Mouse (Mus musculus): ENCODE data around the gene Map4k3. TPM values are rescaled to one million over a fixed set of nuclear protein-coding genes. Genes with fewer than 3 reads are reported as not detected.
"Not testable (repeated sequence)": the region's sequence is repeated elsewhere in the genome, so short reads cannot be mapped to it uniquely, and the experiment has no call there.

Gene Map4k3
- total RNA-seq, 2 experiments from 2014 or later, result 23.6 to 25.2 TPM

DNA sequence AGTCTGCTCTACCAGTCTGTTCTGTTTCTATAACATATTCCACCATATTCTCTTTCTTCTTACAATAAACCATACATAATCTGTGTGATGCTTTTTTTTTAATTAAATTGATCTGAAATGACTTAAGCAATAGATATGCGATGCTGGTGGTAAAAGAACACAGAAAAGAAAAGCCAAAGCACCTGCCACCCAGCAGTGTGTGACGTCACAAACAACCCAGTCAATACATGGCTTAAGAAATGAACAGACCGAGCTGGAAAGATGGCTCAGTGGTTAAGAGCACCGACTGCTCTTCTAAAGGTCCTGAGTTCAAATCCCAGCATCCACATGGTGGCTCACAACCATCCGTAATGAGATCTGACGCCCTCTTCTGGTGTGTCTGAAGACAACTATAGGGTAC is 2.0 kb upstream of the Map4k3 start:
- DNase-seq; intact Hi-C loops (cut with DNase I): not testable (repeated sequence)

DNA sequence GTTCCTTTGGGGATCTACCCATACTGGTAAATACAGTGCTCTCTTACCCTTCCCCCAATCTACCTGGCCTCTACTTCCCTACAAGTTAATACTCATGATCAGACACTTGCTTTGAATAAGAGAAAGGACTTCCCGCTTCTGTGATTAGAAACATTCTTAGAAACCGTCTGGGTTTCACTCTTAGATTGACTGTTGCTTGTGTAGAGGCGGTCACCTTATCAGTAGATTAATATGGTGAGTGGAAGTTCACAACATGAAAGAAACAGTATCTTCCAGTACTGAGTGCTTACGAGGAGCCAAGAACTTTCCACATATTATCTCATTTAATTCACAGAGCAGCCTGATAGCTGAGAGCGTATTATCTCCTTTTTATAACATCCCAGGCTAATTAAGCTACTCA is 1.5 kb upstream of the Map4k3 start:
- intact Hi-C loops (cut with DNase I), result loop anchor here (2.0 to 10.0 kb wide), 6 partner anchors 23 to 245 kb away; partner anchors contain the start of gene Sos1
- no peak for DNase-seq

DNA sequence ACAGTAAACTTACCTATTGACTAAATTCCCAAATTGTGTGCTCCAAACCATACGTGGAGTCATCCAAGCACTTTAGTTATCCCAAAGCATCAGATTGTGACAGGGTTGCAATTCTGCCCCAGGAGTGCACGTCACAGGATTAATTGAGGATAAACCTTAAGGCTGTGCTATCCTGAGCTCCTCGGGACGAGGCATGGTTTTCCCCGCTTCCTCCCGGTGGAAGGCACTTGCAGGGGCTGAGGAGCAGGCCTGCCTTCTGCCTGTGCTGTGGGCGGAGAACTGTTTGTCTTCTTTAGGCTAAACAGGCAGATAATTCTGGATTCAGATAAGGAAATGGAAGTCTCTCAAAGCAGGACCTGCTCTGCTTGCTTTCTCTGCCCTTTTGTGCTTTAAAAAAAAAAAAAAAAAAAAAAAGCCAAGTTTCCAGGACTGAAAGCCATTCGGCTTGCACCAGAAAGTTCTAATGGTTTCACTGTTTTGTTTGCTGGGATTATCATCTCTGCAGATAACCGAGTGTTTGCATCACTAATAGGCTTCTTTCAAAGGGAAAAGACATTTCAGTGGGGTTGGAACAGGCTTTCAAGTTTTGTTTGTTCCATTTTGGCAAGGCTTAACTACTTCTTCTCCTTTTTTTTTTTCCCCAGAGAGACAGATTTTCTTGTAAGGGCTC is 930 bp upstream of the Map4k3 start:
- no peak for DNase-seq
- intact Hi-C loops (cut with DNase I), result loop anchor here (2.0 to 10.0 kb wide), 6 partner anchors 24 to 244 kb away; partner anchors contain the start of gene Sos1

DNA sequence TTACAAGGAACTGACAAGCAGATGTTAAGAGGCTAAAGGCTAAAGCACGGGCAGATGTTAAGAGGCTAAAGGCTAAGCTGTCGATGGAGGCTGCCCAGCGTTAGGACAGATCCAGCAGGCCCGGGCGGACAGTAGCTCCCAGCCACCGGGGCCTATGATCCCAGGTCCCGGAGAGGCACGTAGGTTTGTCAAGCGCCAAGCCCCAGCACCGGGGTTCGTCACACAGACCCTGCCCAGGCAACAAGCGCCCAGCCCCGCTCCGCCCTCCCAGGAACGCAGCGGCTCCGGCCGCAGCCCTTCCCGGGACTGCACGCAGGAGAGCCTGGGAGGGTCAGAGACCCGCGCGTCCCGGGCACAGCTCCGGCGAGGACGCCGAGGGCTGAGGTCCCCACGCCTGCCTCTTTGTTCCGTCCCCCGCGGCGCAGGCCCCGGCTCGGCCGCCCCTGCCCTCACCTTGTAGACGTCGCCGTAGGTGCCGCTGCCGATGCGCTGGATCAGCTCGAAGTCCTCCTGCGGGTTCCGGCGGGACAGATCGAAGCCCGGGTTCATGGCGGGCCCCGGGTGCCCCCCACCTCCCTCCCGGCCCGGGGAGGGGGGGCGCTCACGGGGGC is 839 bp downstream of the Map4k3 start:
- peak; percentile 64 to 74 for DNase-seq
- intact Hi-C loops (cut with DNase I), result loop anchor here (2.0 to 10.0 kb wide), 7 partner anchors 35 to 243 kb away; partner anchors contain the start of gene Sos1

DNA sequence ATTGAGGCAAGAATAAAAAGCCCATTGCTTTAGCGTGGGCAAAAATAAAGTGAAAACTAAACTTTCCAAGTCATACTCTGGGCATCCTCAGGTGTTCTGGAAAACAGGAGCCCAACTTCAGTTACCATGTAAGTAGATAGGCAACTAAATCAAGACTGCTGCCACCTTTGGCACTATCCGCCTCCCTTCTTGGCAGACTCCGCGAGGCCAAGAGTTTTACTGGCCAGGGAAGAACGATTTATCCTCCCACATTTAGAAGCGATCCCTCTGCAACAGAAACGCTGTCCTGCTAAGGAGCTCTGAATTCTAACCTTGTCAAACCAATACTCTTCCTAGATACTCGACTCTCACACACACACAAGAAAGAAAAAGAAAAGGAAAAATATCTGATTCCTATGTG is 1.5 kb downstream of the Map4k3 start:
- DNase-seq, result peak in 1 of 2 experiments; percentile 38
- intact Hi-C loops (cut with DNase I), result loop anchor here (2.0 to 10.0 kb wide), 7 partner anchors 34 to 242 kb away; partner anchors contain the start of gene Sos1

DNA sequence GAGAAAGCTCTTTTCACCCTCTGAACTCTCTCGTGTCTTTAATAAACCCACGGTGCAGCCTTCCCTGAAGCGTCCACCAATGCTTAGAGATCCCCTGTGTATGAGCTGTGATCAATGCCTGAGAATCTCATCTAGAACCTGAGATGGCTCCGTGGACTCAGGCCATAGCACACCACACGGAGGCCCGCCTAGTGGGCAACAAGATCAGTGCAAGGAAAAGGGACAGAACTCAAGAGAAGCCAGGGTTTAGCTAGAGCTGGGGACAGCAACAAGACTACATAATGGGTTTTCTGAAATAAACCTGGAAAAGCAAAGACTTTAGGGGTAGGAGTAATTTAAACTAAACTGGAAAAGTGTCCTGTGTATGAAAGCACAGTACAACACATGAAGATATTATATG is 5.2 kb downstream of the Map4k3 start:
- DNase-seq, result no peak
- intact Hi-C loops (cut with DNase I), result loop anchor here (10.0 kb wide), 1 partner anchor 238 kb away; the partner anchor contains the start of gene Sos1

DNA sequence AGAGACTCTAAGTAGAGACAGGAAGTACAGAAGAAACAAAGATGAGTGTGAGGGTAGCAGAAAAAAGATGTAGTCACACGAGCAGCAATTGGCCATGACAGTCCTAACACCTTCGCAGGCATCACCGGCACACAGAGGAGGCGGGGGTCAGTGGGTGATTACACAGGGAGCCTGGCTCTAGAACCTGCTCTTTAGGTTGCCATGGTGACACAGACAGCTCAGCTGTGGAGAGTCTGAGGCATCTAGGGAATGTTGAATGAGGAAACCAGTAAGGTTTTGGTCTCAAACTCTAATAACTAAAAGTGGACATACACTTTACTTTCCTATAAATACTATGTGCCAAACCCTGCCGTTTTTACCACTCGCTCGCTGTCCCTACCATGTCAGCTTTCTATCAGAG is 6.6 kb downstream of the Map4k3 start:
- intact Hi-C loops (cut with DNase I), result loop anchor here (10.0 kb wide), 1 partner anchor 237 kb away; the partner anchor contains the start of gene Sos1
- no peak for DNase-seq

DNA sequence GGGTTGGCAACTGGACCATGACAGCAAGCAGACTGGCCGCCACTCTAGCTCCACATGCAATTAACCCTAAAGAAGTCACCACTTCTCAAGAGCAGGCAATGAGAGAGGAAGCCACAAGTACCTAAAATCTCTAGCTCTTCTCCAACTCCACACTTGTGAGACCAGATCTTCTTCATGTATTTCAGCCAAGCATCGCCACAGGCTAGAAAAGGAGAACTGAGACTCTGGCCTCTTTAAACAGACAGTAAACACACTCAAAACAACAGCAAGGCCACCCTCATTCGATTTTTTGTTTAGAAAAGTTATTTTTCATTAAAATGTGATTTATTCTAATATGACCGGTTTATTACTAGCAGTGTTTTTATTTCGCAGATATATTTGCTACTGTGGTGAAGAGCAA is 9.0 kb downstream of the Map4k3 start:
- no peak for DNase-seq
- intact Hi-C loops (cut with DNase I), result no loop called here

DNA sequence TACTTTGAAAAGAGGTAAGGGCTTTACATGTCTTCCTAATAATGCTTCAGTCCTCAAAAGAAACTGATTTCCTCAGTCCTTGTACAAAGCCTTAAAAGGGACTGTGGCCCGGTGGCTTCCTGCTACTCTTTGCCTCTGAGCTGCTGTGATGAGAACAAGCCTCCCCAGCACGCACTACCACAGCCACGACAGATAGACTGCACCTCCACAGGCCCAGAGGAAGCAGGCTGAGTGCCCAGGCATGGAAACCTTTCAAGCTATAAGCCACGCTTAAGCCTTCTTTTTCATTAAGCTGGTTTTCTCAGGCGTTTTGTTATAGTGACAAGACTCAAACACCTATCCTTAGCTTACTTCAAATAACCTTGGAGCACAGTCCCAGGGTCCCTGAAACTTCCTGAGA is 10.0 kb downstream of the Map4k3 start:
- intact Hi-C loops (cut with DNase I), result no loop called here
- no peak for DNase-seq

DNA sequence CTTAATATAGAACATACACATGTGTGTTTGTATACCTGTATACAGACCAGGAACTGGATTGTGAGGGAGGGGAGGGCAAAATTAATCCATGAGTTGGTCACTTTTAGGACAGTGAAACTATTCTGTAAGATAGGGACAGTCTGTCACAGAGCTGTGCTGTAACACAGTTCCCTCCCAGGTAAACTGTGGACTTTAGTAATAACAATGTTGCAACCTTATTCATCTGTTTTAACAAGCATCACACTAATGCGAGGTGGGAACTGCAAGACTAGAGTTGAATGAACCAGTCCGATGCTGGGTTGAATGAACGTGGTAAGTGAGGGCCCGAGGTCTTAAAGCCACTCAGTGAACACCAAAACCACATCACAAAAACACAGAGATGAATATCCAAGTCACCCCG is 14.7 kb downstream of the Map4k3 start:
- intact Hi-C loops (cut with DNase I), result no loop called here
- DNase-seq, result no peak

DNA sequence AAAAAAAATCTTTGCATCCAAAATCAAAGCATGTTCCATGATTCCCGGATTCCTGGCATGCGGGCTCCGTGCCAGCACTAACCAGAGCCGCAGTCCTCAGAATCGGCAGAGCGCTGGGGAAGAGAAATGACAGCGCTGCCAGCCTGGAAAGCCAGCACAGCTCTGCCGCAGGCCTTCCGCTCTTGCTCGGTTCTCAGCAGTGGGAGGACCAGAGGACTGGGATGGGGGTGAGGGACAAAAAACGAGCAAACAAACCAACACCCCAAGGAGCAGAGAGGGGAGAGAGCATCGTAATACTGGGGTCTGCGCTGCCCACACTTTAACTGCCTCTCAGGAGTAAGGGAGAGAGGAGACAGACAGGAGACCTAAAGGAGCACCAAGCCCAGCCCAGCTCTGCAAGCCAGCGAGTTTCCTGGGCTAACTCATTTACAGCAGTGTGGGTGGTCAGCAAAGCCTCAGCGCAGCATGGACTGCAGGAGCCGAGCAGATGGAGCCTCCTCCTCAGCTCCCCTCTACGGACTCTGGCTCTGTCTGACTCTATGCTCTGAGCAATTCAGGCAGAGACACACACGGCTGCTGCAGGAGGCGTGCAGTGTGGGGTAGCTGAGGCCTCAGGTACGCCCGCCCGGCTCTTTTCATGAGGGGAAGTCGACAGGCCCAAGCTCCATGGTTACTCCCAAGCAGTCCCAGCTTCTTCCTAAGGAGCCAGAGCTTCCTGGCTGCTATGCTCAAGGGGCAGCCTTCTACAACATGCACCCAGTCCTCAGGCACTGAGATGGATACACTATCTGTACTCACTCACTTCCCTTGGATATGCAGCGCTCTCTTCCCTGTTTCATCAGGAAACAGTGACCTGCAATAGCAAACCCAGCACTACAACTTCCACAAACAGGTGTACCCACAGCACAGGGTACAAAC is 18.1 kb downstream of the Map4k3 start:
- intact Hi-C loops (cut with DNase I), result no loop called here
- DNase-seq, result peak in 1 of 2 experiments; percentile 48

DNA sequence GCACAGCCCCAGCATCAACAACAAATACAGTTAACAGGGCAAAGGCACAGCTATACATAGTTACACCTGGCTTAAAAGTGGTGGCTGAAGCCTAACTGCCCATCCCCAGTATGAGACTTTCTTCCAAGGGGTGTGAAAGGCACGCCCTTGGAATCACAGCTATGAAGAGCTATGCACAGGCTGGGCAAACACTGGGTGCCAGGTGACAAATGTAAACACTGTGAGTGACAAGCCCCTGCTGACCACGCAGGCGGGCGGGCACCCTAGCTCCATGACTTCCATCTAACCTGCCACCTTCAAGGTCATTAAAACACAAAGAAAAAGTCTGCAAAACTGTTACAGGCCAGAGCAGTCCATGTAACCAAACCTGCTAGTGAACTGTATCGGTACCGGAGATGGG is 19.5 kb downstream of the Map4k3 start:
- DNase-seq, result no peak
- intact Hi-C loops (cut with DNase I), result no loop called here

DNA sequence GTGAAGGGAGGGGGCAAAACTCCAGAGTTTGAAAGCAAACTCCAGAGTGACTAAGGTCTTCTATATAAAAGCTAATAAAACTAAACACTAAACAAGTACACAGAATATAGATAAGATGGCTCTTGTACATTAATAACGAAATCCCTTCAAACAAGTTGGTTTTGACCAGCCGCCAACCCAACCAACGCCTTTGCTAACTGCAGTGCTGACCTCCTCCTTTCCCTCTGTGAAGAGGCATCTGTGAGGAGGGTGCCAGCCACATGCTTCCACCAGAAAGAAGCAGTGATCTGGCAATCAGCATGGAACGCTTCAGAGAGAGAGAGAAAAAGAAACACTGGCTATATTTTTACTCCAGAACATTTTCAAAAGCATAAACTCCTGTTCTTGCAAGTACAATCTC is 21.1 kb downstream of the Map4k3 start:
- no peak for DNase-seq
- intact Hi-C loops (cut with DNase I), result no loop called here

DNA sequence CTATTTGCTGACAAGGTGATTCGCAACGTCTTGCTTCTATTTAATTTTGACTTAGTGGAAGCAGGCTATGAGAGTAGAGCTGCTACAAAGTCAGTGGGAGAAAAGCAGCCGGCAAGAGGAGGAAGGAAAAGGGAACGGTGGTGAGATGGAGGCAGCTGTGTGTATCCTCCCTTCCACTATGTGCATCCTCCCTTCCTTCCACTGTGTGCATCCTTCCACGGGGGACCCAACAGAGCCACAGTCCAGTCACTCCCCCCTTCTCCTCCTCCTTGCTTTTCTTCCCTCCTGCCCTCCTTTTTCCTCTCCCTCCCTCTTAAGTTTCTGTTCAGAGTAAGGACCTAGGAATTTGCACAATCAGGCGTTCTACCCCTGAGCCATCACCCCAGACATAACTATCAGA is 21.7 kb downstream of the Map4k3 start:
- intact Hi-C loops (cut with DNase I), result no loop called here
- DNase-seq, result no peak

DNA sequence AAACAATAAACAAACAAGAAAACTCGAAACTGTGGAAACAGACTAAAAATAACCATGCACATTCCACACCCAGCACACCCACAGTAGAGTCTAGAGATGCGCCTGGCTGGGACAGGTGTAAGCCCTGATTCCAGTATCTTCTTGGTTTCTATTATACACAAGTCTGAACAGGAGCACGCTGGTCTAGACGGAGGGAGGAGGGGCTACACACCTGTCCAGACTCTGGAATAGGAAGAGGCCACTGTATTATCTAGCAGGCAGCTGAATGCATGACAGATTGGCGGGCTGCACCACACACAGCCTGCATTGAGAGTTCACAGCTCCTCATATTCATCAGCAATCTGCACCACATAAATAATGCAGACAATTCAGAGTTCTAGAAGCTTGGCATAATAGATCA is 26.6 kb downstream of the Map4k3 start:
- DNase-seq, result no peak
- intact Hi-C loops (cut with DNase I), result no loop called here

DNA sequence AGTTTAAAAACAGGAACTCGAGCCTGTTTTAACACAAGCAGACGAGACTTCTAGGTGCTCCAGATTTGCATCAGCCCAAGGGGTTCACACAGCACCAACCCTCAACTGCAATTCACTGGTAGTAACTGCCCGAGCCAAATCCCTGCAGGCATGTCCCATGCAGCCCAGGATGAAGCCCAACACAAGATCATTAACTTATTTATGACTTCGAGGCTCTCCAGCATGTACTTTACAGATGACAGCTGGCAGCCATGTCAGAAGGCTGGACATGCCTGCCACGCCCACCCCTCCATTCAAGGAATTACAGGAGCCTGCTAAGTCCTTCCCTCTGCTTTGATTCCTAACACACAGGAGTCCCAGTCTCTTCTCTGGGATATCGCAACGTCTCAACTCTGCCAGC is 29.4 kb downstream of the Map4k3 start:
- intact Hi-C loops (cut with DNase I), result no loop called here
- DNase-seq, result no peak

DNA sequence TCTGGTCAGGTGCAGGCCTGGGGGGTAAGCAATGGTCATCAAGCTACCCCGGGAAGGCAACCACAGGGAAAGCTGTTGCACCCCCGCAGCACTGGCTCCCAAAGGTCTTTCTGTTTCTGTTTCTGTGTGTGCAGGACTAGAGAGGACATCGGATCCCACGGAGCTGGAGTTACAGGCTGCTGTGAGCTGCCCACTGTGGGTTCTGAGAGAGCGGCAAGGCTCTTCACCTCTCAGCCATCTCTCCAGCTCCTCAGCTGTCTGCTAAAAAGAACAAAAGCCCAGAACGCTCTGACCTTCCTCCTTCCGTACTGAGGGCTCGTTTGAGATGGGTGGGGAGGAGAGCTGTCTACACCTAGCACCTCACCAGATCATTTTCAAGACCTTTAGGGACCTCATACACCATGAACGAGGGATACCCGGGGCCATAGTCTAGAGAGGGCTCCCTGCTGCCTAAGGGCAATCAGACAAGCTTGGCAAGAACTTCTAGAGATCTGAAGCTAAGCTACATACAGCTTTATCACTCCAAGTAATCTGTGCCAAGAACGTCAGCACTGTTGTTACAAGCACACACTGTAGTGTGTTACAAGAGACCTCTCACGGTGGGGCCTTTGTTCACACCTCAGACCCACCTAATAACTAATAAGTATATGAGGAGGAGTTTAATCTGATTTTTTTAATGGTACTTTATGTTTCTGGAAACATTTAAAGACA is 29.9 kb downstream of the Map4k3 start:
- DNase-seq, result no peak
- intact Hi-C loops (cut with DNase I), result no loop called here

DNA sequence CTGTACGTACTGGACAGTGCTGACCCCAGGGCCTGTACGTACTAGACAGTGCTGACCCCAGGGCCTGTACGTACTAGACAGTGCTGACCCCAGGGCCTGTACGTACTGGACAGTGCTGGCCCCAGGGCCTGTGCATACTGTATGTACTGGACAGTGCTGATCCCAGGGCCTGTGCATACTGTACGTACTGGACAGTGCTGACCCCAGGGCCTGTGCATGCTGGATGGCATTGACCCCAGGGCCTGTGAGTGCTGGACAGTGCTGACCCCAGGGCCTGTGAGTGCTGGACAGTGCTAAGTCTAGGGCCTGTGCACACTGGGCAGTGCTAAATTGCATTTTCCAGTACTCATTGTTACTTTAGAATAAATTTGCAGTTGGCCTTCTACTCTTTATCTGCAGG is 31.3 kb downstream of the Map4k3 start:
- intact Hi-C loops (cut with DNase I), result no loop called here
- no peak for DNase-seq

DNA sequence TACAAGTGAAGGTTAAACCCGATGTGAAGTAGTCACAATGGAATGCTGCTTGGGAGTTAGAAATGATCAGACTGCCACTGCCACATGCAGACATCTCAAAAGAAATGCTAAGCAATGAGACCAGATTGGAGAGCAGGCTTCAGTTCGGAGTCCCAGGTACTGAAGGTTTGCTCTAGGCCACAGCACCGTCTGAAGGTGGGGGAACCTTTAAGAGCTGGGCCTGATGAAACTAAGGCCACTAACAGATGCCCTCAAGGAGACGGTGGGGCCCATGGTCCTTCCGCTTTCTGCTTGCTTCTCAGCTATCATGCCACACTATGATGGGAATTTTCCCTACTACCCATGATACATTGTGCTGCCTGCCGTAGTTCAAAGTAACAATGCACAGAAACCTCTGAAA is 32.1 kb downstream of the Map4k3 start:
- intact Hi-C loops (cut with DNase I), result no loop called here

DNA sequence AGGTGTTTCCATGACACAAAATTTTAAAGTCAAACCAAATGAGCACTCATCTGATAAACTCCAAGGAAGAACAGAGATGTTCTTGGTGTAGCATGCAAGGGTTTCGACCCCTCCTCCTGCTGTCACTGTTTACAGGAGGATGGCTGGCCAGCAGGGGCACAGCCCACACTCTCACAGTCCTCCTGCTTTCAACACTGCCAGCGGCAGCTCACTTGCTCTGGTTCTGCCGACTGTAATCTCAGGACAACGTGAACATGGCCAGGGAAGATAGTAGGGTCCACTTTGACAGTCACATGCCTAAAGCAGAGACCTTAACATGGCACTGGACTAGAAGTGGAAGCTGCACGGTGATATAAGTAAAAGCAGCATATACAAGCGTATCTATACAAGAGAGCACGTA is 34.6 kb downstream of the Map4k3 start:
- intact Hi-C loops (cut with DNase I), result loop anchor here (2.0 kb wide), 1 partner anchor 33 kb away; no protein-coding TSS in a partner anchor
- no peak for DNase-seq

More for the DNA sequence above, 32.1 kb downstream of the Map4k3 start:
- DNase-seq, result no peak
